ENCODE assay signal across 8 mouse cellular contexts in genomic region chr4:143279661-143280060, GRCm38 (mm10). TPM values are rescaled to one million over a fixed set of nuclear protein-coding genes. Genes with fewer than 3 reads are reported as not detected.
A peak's percentile ranks its signal among the peaks of the same experiment; 100 is the strongest.
DNase-seq lines count a peak whose midpoint lies in the region; ATAC-seq and TF ChIP-seq lines count a peak whose summit lies in the region.

No protein-coding gene starts in this region.

- H3K27ac ChIP-seq in embryonic facial prominence, embryonic 13.5 days: peak overlapping the region; percentile 79

- no peaks in the 10 kb centered on the region for H3K27me3 ChIP-seq in embryonic facial prominence, embryonic 13.5 days
- no peaks in the 10 kb centered on the region for H3K27me3 ChIP-seq in myocyte (ENCODE audit: control insufficient read depth, insufficient read depth, insufficient read length)

- intact Hi-C loops in heart, postnatal 14 days (cut with DNase I): no loop called here

- no peak for TF ChIP-seq POLR2A in myocyte (IDR thresholded peaks at IDR 0.05; ENCODE audit: insufficient read length, low read depth)

- H3K4me3 ChIP-seq in embryonic facial prominence, embryonic 13.5 days: no peak overlapping the region
- H3K4me3 ChIP-seq in myocyte: no peak overlapping the region

- H3K79me2 ChIP-seq in myocyte (ENCODE audit: control insufficient read depth, insufficient read depth): peaks cover 21% of the 10 kb centered on the region

- no peak overlapping the region for H3K9ac ChIP-seq in embryonic facial prominence, embryonic 13.5 days

- no peaks in the 10 kb centered on the region for H3K36me3 ChIP-seq in embryonic facial prominence, embryonic 13.5 days
- peaks cover 4% of the 10 kb centered on the region for H3K36me3 ChIP-seq in myocyte (ENCODE audit: control insufficient read depth, insufficient read depth)

- no peak for ATAC-seq in embryonic facial prominence, embryonic 13.5 days (ENCODE audit: insufficient number of reproducible peaks, insufficient read depth, low FRiP score, low TSS enrichment, low read depth)

- whole genome bisulfite sequencing in embryonic facial prominence, embryonic 13.5 days: 38% methylated on average over 12 of the region's 12 CpGs

- peak; percentile 23 for DNase-seq in gastrocnemius, adult 18-20 months (ENCODE audit: low spot score)
- DNase-seq in gastrocnemius, adult 8-10 months (ENCODE audit: low spot score in 2 of 2): no peak
- DNase-seq in heart, postnatal 14 days: peak; percentile 20 to 42
- DNase-seq in right cerebral cortex, postnatal 4 days: no peak
- DNase-seq in yolk sac, embryonic 10.5 days (ENCODE audit: low spot score): no peak
- no peak for DNase-seq in frontal cortex, postnatal 14 days (ENCODE audit: low spot score in 2 of 2)

- no peak overlapping the region for H3ac ChIP-seq in myocyte (ENCODE audit: control insufficient read depth, insufficient read length)

- peak overlapping the region; percentile 22 for H3K4me2 ChIP-seq in embryonic facial prominence, embryonic 13.5 days
- H3K4me2 ChIP-seq in myocyte (ENCODE audit: low read depth): peak overlapping the region; percentile 86

- H3K9me3 ChIP-seq in embryonic facial prominence, embryonic 13.5 days: no peaks in the 10 kb centered on the region

- H3K4me1 ChIP-seq in embryonic facial prominence, embryonic 13.5 days: peaks cover 28% of the 10 kb centered on the region

TF ChIP-seq in myocyte, 11 proteins besides CTCF, POLR2A, EP300 and RAD21:
- TF ChIP-seq MYOD1 (IDR thresholded peaks at IDR 0.05; ENCODE audit: control insufficient read depth in 1 of 3, insufficient read length in 2 of 3, low read depth in 2 of 3): peak in 1 of 3 experiments; percentile 32
- no peak for TF ChIP-seq MAX (IDR thresholded peaks at IDR 0.05; ENCODE audit: low read depth)
- peak in 1 of 3 experiments; percentile 65 for TF ChIP-seq MYOG (IDR thresholded peaks at IDR 0.05; ENCODE audit: control insufficient read depth in 1 of 3, insufficient read depth in 1 of 3, insufficient read length in 2 of 3, low read depth in 2 of 3)
- no peak for TF ChIP-seq SRF (IDR thresholded peaks at IDR 0.05; ENCODE audit: control insufficient read depth, insufficient read length, low read depth)

RNA-seq across cellular contexts. Expression of gene Pdpn, which starts 19.7 kb away (rescaled TPM):
- 1 to 10 TPM; 4.7 to 5.2 TPM for total RNA-seq in gastrocnemius, adult 18-20 months (2021)
- total RNA-seq in gastrocnemius, adult 8-10 months (2022): 1 to 10 TPM; 2.9 to 4.9 (median 4.2) TPM
- 31.1 and 39.6 TPM in 2 replicates for polyA plus RNA-seq in embryonic facial prominence, embryonic 13.5 days (2015; fragmentation: Nextera tagmentation; extraction: Ambion mirVana)
- total RNA-seq in heart, postnatal 14 days (2021): 10 to 100 TPM in 1 of 2 experiments, 1 to 10 TPM in 1; 8.8 to 10.5 TPM
- 102 TPM for polyA plus RNA-seq in myocyte (2012; fragmentation: generic; extraction: Trizol)

Comparison
In these comparisons a context has a peak if more than half of its experiments do, and no peak if none do; other contexts are left out.
1. DNase-seq: peak in gastrocnemius, adult 18-20 months (single experiment) and heart, postnatal 14 days (2 of 2); none in gastrocnemius, adult 8-10 months (0 of 2), right cerebral cortex, postnatal 4 days (single experiment), yolk sac, embryonic 10.5 days (single experiment) and frontal cortex, postnatal 14 days (0 of 2).